ENCODE assay signal across 14 mouse cellular contexts in genomic region chr2:164358373-164358772, GRCm38 (mm10). TPM values are rescaled to one million over a fixed set of nuclear protein-coding genes. Genes with fewer than 3 reads are reported as not detected.
A peak's percentile ranks its signal among the peaks of the same experiment; 100 is the strongest.
DNase-seq lines count a peak whose midpoint lies in the region; ATAC-seq and TF ChIP-seq lines count a peak whose summit lies in the region.
"Had no signal": no experiment of that assay in that cellular context is flagged by ENCODE, and none has a peak within 500 bp of the region (broad histone marks: within the 10 kb centered on the region; RNA-seq: fewer than 3 reads in every experiment).

No protein-coding gene starts in this region.

- no peak overlapping the region for H3K27ac ChIP-seq in left cerebral cortex, adult 2 months
- H3K27ac ChIP-seq in midbrain, embryonic 16.5 days (ENCODE audit: low read length): no peak overlapping the region
- H3K27ac ChIP-seq: heart, embryonic 15.5 days; limb, embryonic 15.5 days; neural tube, embryonic 13.5 days had no signal

- H3K9ac ChIP-seq in midbrain, embryonic 16.5 days (ENCODE audit: low read depth, low read length): no peak overlapping the region
- H3K9ac ChIP-seq: heart, embryonic 15.5 days; limb, embryonic 15.5 days; neural tube, embryonic 13.5 days had no signal

- no peak overlapping the region for H3K4me3 ChIP-seq in left cerebral cortex, adult 2 months
- H3K4me3 ChIP-seq in midbrain, embryonic 16.5 days (ENCODE audit: low read depth, low read length): no peak overlapping the region
- H3K4me3 ChIP-seq: heart, embryonic 15.5 days; limb, embryonic 15.5 days; neural tube, embryonic 13.5 days had no signal

- H3K4me2 ChIP-seq in midbrain, embryonic 16.5 days (ENCODE audit: low read length): no peak overlapping the region
- H3K4me2 ChIP-seq: heart, embryonic 15.5 days; limb, embryonic 15.5 days; midbrain, embryonic 11.5 days; neural tube, embryonic 13.5 days had no signal

- peak; percentile 20 for TF ChIP-seq CTCF in left cerebral cortex, adult 2 months (IDR thresholded peaks at IDR 0.05)

- no peaks in the 10 kb centered on the region for H3K36me3 ChIP-seq in midbrain, embryonic 16.5 days (ENCODE audit: control insufficient read depth, insufficient read depth, low read length)
- H3K36me3 ChIP-seq: heart, embryonic 15.5 days; limb, embryonic 15.5 days; neural tube, embryonic 13.5 days had no signal

- no peaks in the 10 kb centered on the region for H3K9me3 ChIP-seq in midbrain, embryonic 16.5 days (replicated peaks; ENCODE audit: control insufficient read depth, low read length, poor library complexity, severe bottlenecking)
- H3K9me3 ChIP-seq: heart, embryonic 15.5 days; limb, embryonic 15.5 days; neural tube, embryonic 13.5 days had no signal

- intact Hi-C loops in left cerebral cortex, adult 2 months (cut with DNase I): no loop called here
- intact Hi-C loops in left cerebral cortex, postnatal 4 days (cut with DNase I): no loop called here

- no peaks in the 10 kb centered on the region for H3K27me3 ChIP-seq in midbrain, embryonic 16.5 days (ENCODE audit: control insufficient read depth, insufficient read depth, low read depth, low read length)
- H3K27me3 ChIP-seq: neural tube, embryonic 13.5 days had no signal

- peak; percentile 18 for DNase-seq in embryo, embryonic 11 days
- DNase-seq in embryo, embryonic 9.5 days (ENCODE audit: extremely low spot score): no peak
- DNase-seq in left cerebral cortex, adult 2 months (ENCODE audit: extremely low spot score in 1 of 2, low spot score in 2 of 2): no peak
- DNase-seq in left cerebral cortex, postnatal 4 days: no peak
- DNase-seq in 3T3-L1 (ENCODE audit: low read depth, low spot score): peak; percentile 43
- DNase-seq in NIH3T3 (ENCODE audit: low read depth): peak; percentile 24
- DNase-seq: right cerebral cortex, adult 18-20 months had no signal

- WGBS in midbrain, embryonic 16.5 days: 83% methylated on average over 3 of the region's 3 CpGs

- H3K4me1 ChIP-seq in midbrain, embryonic 16.5 days (ENCODE audit: control insufficient read depth, insufficient read depth, low read length): no peaks in the 10 kb centered on the region; the same call in 1 of the 2 replicates
- H3K4me1 ChIP-seq: heart, embryonic 15.5 days; limb, embryonic 15.5 days; neural tube, embryonic 13.5 days had no signal

- no peak for ATAC-seq in midbrain, embryonic 16.5 days
- ATAC-seq in granulocyte monocyte progenitor cell, adult 5-6 weeks (replicated peaks; ENCODE audit: poor library complexity, severe bottlenecking): no peak

RNA-seq across cellular contexts. Expression of gene Svs5, which starts 25.8 kb away (rescaled TPM):
- total RNA-seq in left cerebral cortex, adult 2 months (2021): not detected
- total RNA-seq in left cerebral cortex, postnatal 4 days (2021): not detected
- polyA plus RNA-seq in midbrain, embryonic 16.5 days (2015; fragmentation: Nextera tagmentation; extraction: Ambion mirVana): not detected in 2 replicates
- not detected in 2 replicates for total RNA-seq in granulocyte monocyte progenitor cell, adult 5-6 weeks (2014; fragmentation: Nextera tagmentation)
- total RNA-seq in granulocyte monocyte progenitor cell, adult 5-6 weeks (2017): not detected in 2 replicates
- total RNA-seq: common myeloid progenitor, adult 5-6 weeks had no signal
- polyA plus RNA-seq: heart, embryonic 15.5 days; limb, embryonic 15.5 days; midbrain, embryonic 11.5 days; neural tube, embryonic 13.5 days had no signal

RNA-seq across cellular contexts. Expression of gene Slpi, which starts 30.5 kb away (rescaled TPM):
- total RNA-seq in left cerebral cortex, adult 2 months (2021): not detected
- under 1 TPM in 1 of 2 experiments, not detected in 1; 0.94 TPM for total RNA-seq in left cerebral cortex, postnatal 4 days (2021)
- not detected in 2 replicates for polyA plus RNA-seq in midbrain, embryonic 16.5 days (2015; fragmentation: Nextera tagmentation; extraction: Ambion mirVana)
- 228 and 251 TPM in 2 replicates for total RNA-seq in granulocyte monocyte progenitor cell, adult 5-6 weeks (2014; fragmentation: Nextera tagmentation)
- total RNA-seq in granulocyte monocyte progenitor cell, adult 5-6 weeks (2017): 46.7 and 49.3 TPM in 2 replicates

RNA-seq across cellular contexts. Expression of gene Svs6, which starts 41.8 kb away (rescaled TPM):
- not detected for total RNA-seq in left cerebral cortex, adult 2 months (2021)
- not detected for total RNA-seq in left cerebral cortex, postnatal 4 days (2021)
- not detected in 2 replicates for polyA plus RNA-seq in midbrain, embryonic 16.5 days (2015; fragmentation: Nextera tagmentation; extraction: Ambion mirVana)
- not detected in 2 replicates for total RNA-seq in granulocyte monocyte progenitor cell, adult 5-6 weeks (2014; fragmentation: Nextera tagmentation)
- not detected in 2 replicates for total RNA-seq in granulocyte monocyte progenitor cell, adult 5-6 weeks (2017)
- total RNA-seq: common myeloid progenitor, adult 5-6 weeks had no signal
- polyA plus RNA-seq: heart, embryonic 15.5 days; limb, embryonic 15.5 days; midbrain, embryonic 11.5 days; neural tube, embryonic 13.5 days had no signal

RNA-seq across cellular contexts. Expression of gene Rbpjl, which starts 44.6 kb away (rescaled TPM):
- under 1 TPM; 0.20 to 0.23 TPM for total RNA-seq in left cerebral cortex, adult 2 months (2021)
- total RNA-seq in left cerebral cortex, postnatal 4 days (2021): under 1 TPM; 0.24 to 0.40 TPM
- 0.04 TPM in 1 of 2 replicates, not detected in the other for polyA plus RNA-seq in midbrain, embryonic 16.5 days (2015; fragmentation: Nextera tagmentation; extraction: Ambion mirVana)
- not detected in 2 replicates for total RNA-seq in granulocyte monocyte progenitor cell, adult 5-6 weeks (2014; fragmentation: Nextera tagmentation)
- not detected in 2 replicates for total RNA-seq in granulocyte monocyte progenitor cell, adult 5-6 weeks (2017)
- total RNA-seq: common myeloid progenitor, adult 5-6 weeks had no signal
- polyA plus RNA-seq: midbrain, embryonic 11.5 days had no signal

RNA-seq across cellular contexts. Expression of gene Matn4, which starts 46.6 kb away (rescaled TPM):
- 10 to 100 TPM; 10.4 to 11.0 TPM for total RNA-seq in left cerebral cortex, adult 2 months (2021)
- 1 to 10 TPM; 9.6 to 9.8 TPM for total RNA-seq in left cerebral cortex, postnatal 4 days (2021)
- 0.93 and 1.1 TPM in 2 replicates for polyA plus RNA-seq in midbrain, embryonic 16.5 days (2015; fragmentation: Nextera tagmentation; extraction: Ambion mirVana)
- not detected in 2 replicates for total RNA-seq in granulocyte monocyte progenitor cell, adult 5-6 weeks (2014; fragmentation: Nextera tagmentation)
- not detected in 2 replicates for total RNA-seq in granulocyte monocyte progenitor cell, adult 5-6 weeks (2017)
- total RNA-seq: common myeloid progenitor, adult 5-6 weeks had no signal

Comparison
In these comparisons a context has a peak if more than half of its experiments do, and no peak if none do; other contexts are left out.
1. DNase-seq: peak in embryo, embryonic 11 days (single experiment), 3T3-L1 (single experiment) and NIH3T3 (single experiment); none in embryo, embryonic 9.5 days (single experiment), left cerebral cortex, adult 2 months (0 of 2) and left cerebral cortex, postnatal 4 days (single experiment).
2. RNA of gene Slpi, which starts 30.5 kb away (total RNA-seq): 46.7 to 251 TPM in granulocyte monocyte progenitor cell, adult 5-6 weeks; 0.94 TPM in left cerebral cortex, postnatal 4 days and not detected in left cerebral cortex, adult 2 months; every median in the first group is over 10 times any median in the second.